Mouse (Mus musculus): ENCODE data around the gene Dgcr6.

DNA sequence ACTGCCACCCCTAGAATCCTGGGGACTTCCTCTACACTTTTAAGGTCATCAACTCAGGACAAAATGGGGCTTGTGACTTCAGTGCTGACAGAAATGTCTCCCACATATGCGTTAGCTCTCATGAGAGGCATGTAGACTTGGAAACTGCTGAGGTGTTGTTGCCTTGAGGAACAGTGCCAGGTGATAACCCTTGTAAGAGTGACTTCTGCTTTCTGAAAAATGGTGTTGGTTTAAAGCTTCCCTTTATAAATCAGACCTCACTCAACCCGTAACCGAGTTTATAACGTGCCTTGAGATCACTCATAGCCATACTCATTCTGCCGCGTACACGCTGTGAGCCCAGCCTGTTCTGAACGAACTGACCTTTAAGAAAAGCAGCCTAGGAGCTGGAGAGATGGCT is 4.6 kb upstream of the Dgcr6 start:
- TF ChIP-seq EP300 (IDR thresholded peaks at IDR 0.05; ENCODE audit: low read depth) (no peak), CTCF (IDR thresholded peaks at IDR 0.05; ENCODE audit: low read depth) (no peak)

Measured in heart, postnatal 0 days (tissue).